Mouse (Mus musculus) brain, embryonic 18.5 days (tissue): Measurements from ENCODE around the gene Fkbp5.

ENCODE experiments used
- DNase-seq: peaks from one replicate; pipeline ENCODE4 v3.0.0-alpha.2; 2012; ENCODE audit warnings: low read depth, low spot score

Fkbp5 gene

GRCm38 (mm10) chr17:28460388-28460787 lies 56.9 kb downstream of the Fkbp5 start:
- no peak for DNase-seq

- DNase-seq = no peak
Measured at GRCm38 (mm10) chr17:28455098-28455497, 62.2 kb downstream of the Fkbp5 start.

GRCm38 (mm10) chr17:28452889-28453288 lies 64.4 kb downstream of the Fkbp5 start:
- DNase-seq = no peak

DNA sequence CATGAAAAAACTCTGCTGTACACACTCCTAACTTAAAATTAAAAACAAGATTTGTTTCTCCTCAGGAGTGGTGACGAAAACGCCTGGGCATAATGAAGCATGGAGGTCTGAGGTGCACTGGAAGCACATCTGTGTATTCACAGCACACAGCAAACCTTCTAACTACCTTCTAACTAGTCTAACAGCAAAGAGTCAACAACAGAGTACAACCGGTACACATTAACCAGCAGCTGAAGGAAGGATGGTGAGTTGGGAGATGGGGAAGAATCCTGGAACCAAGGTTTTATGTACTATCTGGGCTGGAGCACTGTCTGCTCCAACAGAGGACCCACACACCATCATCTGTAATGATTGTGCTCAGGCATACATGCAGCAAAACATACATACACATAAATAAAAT lies 65.4 kb downstream of the Fkbp5 start:
- no peak for DNase-seq

GRCm38 (mm10) chr17:28451487-28451886 lies 65.8 kb downstream of the Fkbp5 start:
- DNase-seq = no peak

- no peak for DNase-seq
Measured at GRCm38 (mm10) chr17:28448225-28448624, 69.1 kb downstream of the Fkbp5 start.

- no peak for DNase-seq
Measured at GRCm38 (mm10) chr17:28447789-28448188, 69.5 kb downstream of the Fkbp5 start.

GRCm38 (mm10) chr17:28446820-28447168 lies 70.5 kb downstream of the Fkbp5 start:
- no peak for DNase-seq

- DNase-seq = no peak
Measured at GRCm38 (mm10) chr17:28445886-28446819, 71.2 kb downstream of the Fkbp5 start.

DNA sequence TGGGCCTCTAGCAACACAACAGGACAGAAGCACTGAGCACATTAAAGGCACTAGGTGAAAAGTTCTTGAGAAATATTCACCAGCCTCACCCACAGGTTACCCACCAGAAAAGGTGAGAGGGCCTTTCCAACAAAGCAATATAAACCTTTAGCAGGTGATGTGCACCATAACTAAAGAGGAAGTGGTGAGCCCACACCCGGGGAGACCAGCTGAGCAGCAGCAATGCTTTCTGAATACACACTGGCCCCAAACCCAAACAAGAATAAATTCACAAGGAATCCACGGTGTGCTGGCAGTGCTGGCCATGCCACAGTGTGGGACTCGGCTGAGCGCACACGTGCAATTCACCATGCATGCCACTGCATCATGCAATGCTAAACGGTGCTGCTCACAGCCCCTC lies 74.7 kb downstream of the Fkbp5 start:
- DNase-seq = no peak

DNA sequence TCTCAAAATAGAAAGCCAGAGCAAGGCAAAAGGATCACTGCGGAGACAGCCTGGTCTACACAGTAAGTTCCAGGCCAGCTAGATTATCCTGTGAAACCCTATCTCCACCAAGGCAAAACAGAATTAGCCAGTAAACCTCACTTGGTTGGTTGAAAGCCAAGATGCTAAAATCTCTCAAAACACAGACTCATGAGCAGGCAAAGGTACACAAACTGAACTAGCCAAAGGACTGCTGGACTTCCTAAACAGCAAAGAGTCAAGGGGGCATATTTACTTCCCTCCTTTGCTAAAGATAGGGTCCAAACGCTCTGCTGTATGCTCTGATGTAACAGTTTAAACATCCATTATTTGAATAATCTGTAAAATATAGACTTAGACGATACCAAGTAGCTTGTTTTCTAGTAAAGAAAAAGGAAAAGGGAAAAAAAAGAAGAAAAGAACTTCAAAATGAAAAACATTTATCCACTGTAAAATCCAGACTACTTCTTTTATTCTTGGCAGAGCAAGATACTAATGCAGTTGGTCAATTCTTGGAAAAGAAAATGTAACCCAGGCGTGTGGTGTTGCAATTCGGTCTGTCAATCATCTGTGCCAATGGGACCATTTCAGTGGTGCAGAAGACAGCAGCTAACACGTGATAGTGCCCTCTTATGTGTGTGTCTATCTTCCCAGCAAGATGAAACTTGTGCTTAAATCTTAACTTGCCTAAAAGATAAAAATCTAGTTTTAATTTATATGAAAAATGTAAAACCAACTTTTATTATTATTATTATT lies 78.8 kb downstream of the Fkbp5 start:
- DNase-seq = no peak

GRCm38 (mm10) chr17:28437938-28438337 lies 79.4 kb downstream of the Fkbp5 start:
- DNase-seq = no peak

- DNase-seq = no peak
Measured at GRCm38 (mm10) chr17:28434921-28435485, 82.3 kb downstream of the Fkbp5 start.

DNA sequence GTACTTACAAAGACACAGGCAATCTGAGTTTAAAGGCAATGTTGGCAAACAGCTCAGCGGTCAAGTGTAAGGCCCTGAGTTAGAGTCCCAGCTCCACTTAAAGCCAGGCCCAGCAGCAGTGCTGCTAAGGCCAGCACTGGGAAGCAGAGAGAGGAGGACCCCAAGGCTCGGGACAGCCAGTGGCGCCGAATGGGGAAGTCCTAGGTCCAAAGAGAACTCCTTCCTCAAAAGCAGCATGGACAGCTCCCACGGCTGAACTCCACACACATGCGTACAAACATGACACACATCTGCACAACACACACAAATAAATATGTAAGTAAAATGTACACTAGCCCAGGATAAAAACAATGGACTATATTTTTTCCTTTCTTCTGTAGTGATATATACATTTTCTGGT lies 84.3 kb downstream of the Fkbp5 start:
- DNase-seq = no peak

DNA sequence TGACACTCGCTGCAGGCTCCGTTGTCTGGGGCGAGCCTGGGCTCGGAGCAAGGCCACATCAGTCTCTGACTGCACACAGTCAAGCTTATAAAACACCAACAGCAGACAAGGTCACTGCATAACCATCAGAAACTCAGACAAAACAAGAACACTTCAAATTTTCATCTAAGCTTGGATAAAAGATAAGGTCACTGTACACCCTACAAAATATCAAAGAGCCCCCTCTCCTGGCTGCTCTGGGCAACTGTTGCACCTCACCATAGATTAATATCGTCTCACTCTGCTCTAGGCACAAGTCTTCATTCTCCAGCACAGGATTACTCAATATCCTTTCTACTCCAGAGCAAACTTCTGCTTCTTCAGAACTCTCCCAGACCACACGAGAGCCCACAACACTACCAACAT lies 85.4 kb downstream of the Fkbp5 start:
- DNase-seq = no peak

- DNase-seq = no peak
Measured at GRCm38 (mm10) chr17:28431038-28431437, 86.3 kb downstream of the Fkbp5 start.

GRCm38 (mm10) chr17:28428474-28429258 lies 88.7 kb downstream of the Fkbp5 start:
- DNase-seq = no peak

- no peak for DNase-seq
Measured at GRCm38 (mm10) chr17:28427666-28428065, 89.7 kb downstream of the Fkbp5 start.

DNA sequence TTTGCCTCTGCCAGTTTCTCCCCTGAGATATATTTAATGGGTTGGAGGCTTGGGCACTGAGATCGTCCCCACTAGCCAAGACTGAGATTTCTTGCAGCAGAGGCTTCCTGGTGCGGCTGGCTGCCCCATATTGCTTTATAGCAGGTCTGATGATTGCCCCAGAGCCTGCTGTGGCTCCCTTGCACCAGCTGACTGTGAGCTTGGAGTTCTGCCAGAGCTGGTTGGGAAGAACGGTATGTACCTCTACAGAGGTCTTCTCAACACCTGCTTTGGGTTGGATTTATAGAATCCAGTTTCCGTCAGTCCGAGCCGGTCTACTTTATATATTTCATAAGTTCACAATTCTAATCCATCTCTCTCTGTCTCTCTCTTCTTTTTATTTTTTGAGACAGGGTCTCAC lies 93.0 kb downstream of the Fkbp5 start:
- DNase-seq = no peak

GRCm38 (mm10) chr17:28421071-28421470 lies 96.3 kb downstream of the Fkbp5 start:
- no peak for DNase-seq

DNA sequence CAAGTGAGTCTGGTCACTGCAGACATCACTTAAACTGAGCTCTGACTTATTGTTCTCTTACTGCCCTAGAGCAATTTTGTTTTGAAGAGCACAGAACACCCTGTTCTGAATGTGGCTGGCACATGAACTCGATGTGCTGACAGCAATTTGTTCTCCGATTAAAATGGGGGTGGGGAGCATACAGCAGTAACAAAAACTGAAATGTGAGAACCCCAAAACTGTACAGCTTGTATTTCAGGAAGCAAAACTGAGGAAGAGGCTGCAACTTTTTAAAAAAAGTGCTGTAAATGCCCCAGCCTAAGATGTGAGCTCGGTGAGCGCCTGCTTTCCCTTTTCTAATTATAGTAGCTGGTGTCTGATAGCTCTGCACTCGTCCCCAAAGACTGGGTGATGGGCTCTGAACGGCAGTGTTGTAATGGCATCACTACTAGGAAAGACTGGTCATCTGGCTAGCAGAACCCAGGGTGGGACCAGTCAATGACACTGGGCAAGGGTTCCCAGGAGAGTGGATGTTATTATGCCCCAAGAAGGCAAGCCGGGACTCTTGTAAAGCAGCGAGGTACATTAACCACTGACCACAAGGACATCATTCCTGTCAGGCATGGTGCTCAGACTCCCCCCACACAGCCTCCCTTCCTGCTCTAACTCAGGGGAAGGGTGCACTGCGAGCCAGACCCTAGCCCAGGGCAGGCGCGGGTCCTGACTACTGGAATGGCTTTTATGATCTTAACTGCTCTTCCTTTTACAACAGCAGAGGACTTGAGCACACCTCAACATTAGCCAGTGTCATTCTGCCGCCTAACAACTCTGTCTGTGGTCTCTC lies 96.9 kb downstream of the Fkbp5 start:
- no peak for DNase-seq
